Comparison of ENCODE assay signal across 23 mouse cellular contexts in genomic region chr2:121074747-121075146, GRCm38 (mm10). TPM values are rescaled to one million over a fixed set of nuclear protein-coding genes. Genes with fewer than 3 reads are reported as not detected.
DNase-seq lines count a peak whose midpoint lies in the region; ATAC-seq lines count a peak whose summit lies in the region.
"Had no signal": no experiment of that assay in that cellular context is flagged by ENCODE, and none has a peak within 500 bp of the region (broad histone marks: within the 10 kb centered on the region; RNA-seq: fewer than 3 reads in every experiment).

No protein-coding gene starts in this region.

- intact Hi-C loops in left cerebral cortex, postnatal 10 days (cut with DNase I): no loop called here

- peak; percentile 29 for DNase-seq in heart, adult 11 months
- DNase-seq in heart, adult 8-10 months (ENCODE audit: low spot score): no peak
- DNase-seq in left cerebral cortex, postnatal 10 days (ENCODE audit: extremely low spot score in 1 of 2, low spot score in 2 of 2): no peak
- no peak for DNase-seq in kidney, adult 8-10 months
- DNase-seq: adrenal gland, adult 8-10 months; adrenal gland, postnatal 14 days; adrenal gland, postnatal 36 days; B cell, adult 2 months; cerebellum, adult 11-12 months; cerebellum, adult 2 months; cerebellum, adult 9-10 months; cerebellum, postnatal 10 days; cerebellum, postnatal 36 days had no signal

- peak; percentile 66 for ATAC-seq in common myeloid progenitor, adult 5-6 weeks (replicated peaks; ENCODE audit: low read depth, poor library complexity, severe bottlenecking)
- ATAC-seq in hematopoietic stem cell, adult 5-6 weeks (replicated peaks in 1 of 2; ENCODE audit: insufficient read depth in 1 of 2, low FRiP score in 2 of 2, low TSS enrichment in 1 of 2, low read depth in 1 of 2, poor library complexity in 2 of 2, severe bottlenecking in 2 of 2): peak; percentile 66 to 71; a peak in 3 of 4 replicates
- peak; percentile 41; the same call in 1 of the 2 replicates for ATAC-seq in neutrophil, adult 5-6 weeks (ENCODE audit: extremely low read depth, insufficient number of reproducible peaks, low FRiP score, poor library complexity, severe bottlenecking)
- ATAC-seq: activated CD4-positive, CD25-positive, alpha-beta regulatory T cell, adult 4 months; CD4-positive, CD25-positive, alpha-beta regulatory T cell, adult 4 months; forebrain, embryonic 13.5 days; forebrain, embryonic 15.5 days; Patski had no signal

RNA-seq across cellular contexts. Expression of gene Tgm5, which starts 10.9 kb away (rescaled TPM):
- total RNA-seq in heart, adult 8-10 months (2022): not detected
- total RNA-seq in common myeloid progenitor, adult 5-6 weeks (2017): not detected in 2 replicates
- not detected in 2 replicates for total RNA-seq in hematopoietic stem cell, adult 5-6 weeks (2017)
- not detected in 2 replicates for total RNA-seq in neutrophil, adult 5-6 weeks (2017)
- total RNA-seq in left cerebral cortex, postnatal 10 days (2021): not detected
- total RNA-seq: adrenal gland, adult 18-20 months; adrenal gland, postnatal 14 days; adrenal gland, postnatal 36 days; CH12.LX had no signal

RNA-seq across cellular contexts. Expression of gene Tgm7, which starts 34.8 kb away (rescaled TPM):
- not detected for total RNA-seq in heart, adult 8-10 months (2022)
- not detected in 2 replicates for total RNA-seq in common myeloid progenitor, adult 5-6 weeks (2017)
- total RNA-seq in hematopoietic stem cell, adult 5-6 weeks (2017): not detected in 2 replicates
- not detected in 2 replicates for total RNA-seq in neutrophil, adult 5-6 weeks (2017)
- not detected for total RNA-seq in left cerebral cortex, postnatal 10 days (2021)
- total RNA-seq: adrenal gland, adult 18-20 months; adrenal gland, postnatal 14 days; adrenal gland, postnatal 36 days; CH12.LX had no signal

RNA-seq across cellular contexts. Expression of gene Epb42, which starts 37.9 kb away (rescaled TPM):
- under 1 TPM in 1 of 4 experiments, not detected in 3; 0.63 TPM for total RNA-seq in heart, adult 8-10 months (2022)
- 7.8 and 10.2 TPM in 2 replicates for total RNA-seq in common myeloid progenitor, adult 5-6 weeks (2017)
- total RNA-seq in hematopoietic stem cell, adult 5-6 weeks (2017): 1.4 and 5.3 TPM in 2 replicates
- total RNA-seq in neutrophil, adult 5-6 weeks (2017): 2.8 and 3.3 TPM in 2 replicates
- not detected for total RNA-seq in left cerebral cortex, postnatal 10 days (2021)
- total RNA-seq: adrenal gland, postnatal 36 days; CH12.LX had no signal
